Mouse (Mus musculus): Measurements from ENCODE around the gene Opcml. TPM values are rescaled to one million over a fixed set of nuclear protein-coding genes. Genes with fewer than 3 reads are reported as not detected.
A peak's percentile ranks its signal among the peaks of the same experiment; 100 is the strongest.

Gene Opcml
- polyA plus RNA-seq, 1 experiment: 43.6 TPM

- DNase-seq: peak in 1 of 2 experiments; percentile 48
- TF ChIP-seq CTCF (IDR thresholded peaks at IDR 0.05; ENCODE audit: borderline replicate concordance, insufficient read depth, low read depth, low read length) (no peak), POLR2A (IDR thresholded peaks at IDR 0.05; ENCODE audit: borderline replicate concordance, insufficient read depth, low read length) (no peak)
Measured at GRCm38 (mm10) chr9:28822466-28822865, 1031.9 kb downstream of the Opcml start.

GRCm38 (mm10) chr9:28825821-28826220 is 1035.2 kb downstream of the Opcml start:
- DNase-seq: no peak
- 89% methylated on average over 2 of the region's 2 CpGs for WGBS
- Histone ChIP-seq H3K4me1 (ENCODE audit: control insufficient read depth, insufficient read depth, low read length) (no peaks in the 10 kb centered on the region; the same call in 1 of the 2 replicates), H3K27me3 (ENCODE audit: control insufficient read depth, insufficient read depth, low read length) (no peaks in the 10 kb centered on the region), H3K4me3 (replicated peaks; ENCODE audit: insufficient read depth, low read depth, low read length) (no peak overlapping the region), H3K27ac (ENCODE audit: insufficient read depth, low read length) (no peak overlapping the region)
- no peak for TF ChIP-seq POLR2A (IDR thresholded peaks at IDR 0.05; ENCODE audit: borderline replicate concordance, insufficient read depth, low read length)
- TF ChIP-seq CTCF (IDR thresholded peaks at IDR 0.05; ENCODE audit: borderline replicate concordance, insufficient read depth, low read depth, low read length): no peak

More at GRCm38 (mm10) chr9:28822466-28822865, 1031.9 kb downstream of the Opcml start:
- 32% methylated on average over 5 of the region's 5 CpGs for WGBS
- Histone ChIP-seq H3K4me1 (ENCODE audit: control insufficient read depth, insufficient read depth, low read length) (no peaks in the 10 kb centered on the region; the same call in 1 of the 2 replicates), H3K27ac (ENCODE audit: insufficient read depth, low read length) (no peak overlapping the region), H3K27me3 (ENCODE audit: control insufficient read depth, insufficient read depth, low read length) (no peaks in the 10 kb centered on the region), H3K4me3 (replicated peaks; ENCODE audit: insufficient read depth, low read depth, low read length) (no peak overlapping the region)

- Histone ChIP-seq H3K27me3 (ENCODE audit: control insufficient read depth, insufficient read depth, low read length) (no peaks in the 10 kb centered on the region; the same call in 1 of the 2 replicates), H3K4me1 (ENCODE audit: control insufficient read depth, insufficient read depth, low read length) (no peaks in the 10 kb centered on the region), H3K27ac (ENCODE audit: insufficient read depth, low read length) (no peak overlapping the region), H3K4me3 (replicated peaks; ENCODE audit: insufficient read depth, low read depth, low read length) (no peak overlapping the region)
- TF ChIP-seq POLR2A (IDR thresholded peaks at IDR 0.05; ENCODE audit: borderline replicate concordance, insufficient read depth, low read length) (no peak), CTCF (IDR thresholded peaks at IDR 0.05; ENCODE audit: borderline replicate concordance, insufficient read depth, low read depth, low read length) (no peak)
- 71% methylated on average over 2 of the region's 2 CpGs for WGBS
- no peak for DNase-seq
Measured at GRCm38 (mm10) chr9:28845961-28846570, 1055.5 kb downstream of the Opcml start.

GRCm38 (mm10) chr9:28855826-28856225 is 1065.3 kb downstream of the Opcml start:
- Histone ChIP-seq H3K27ac (ENCODE audit: insufficient read depth, low read length) (no peak overlapping the region), H3K27me3 (ENCODE audit: control insufficient read depth, insufficient read depth, low read length) (no peaks in the 10 kb centered on the region), H3K4me1 (ENCODE audit: control insufficient read depth, insufficient read depth, low read length) (peaks cover 4% of the 10 kb centered on the region; the same call in 1 of the 2 replicates), H3K4me3 (replicated peaks; ENCODE audit: insufficient read depth, low read depth, low read length) (no peak overlapping the region)
- 28% methylated on average over 7 of the region's 7 CpGs for WGBS
- DNase-seq: peak in 1 of 2 experiments; percentile 57
- TF ChIP-seq CTCF (IDR thresholded peaks at IDR 0.05; ENCODE audit: borderline replicate concordance, insufficient read depth, low read depth, low read length) (no peak), POLR2A (IDR thresholded peaks at IDR 0.05; ENCODE audit: borderline replicate concordance, insufficient read depth, low read length) (no peak)

- no peak for DNase-seq
- no peak overlapping the region for H3K27ac ChIP-seq (ENCODE audit: insufficient read depth, low read length)
- H3K27me3 ChIP-seq (ENCODE audit: control insufficient read depth, insufficient read depth, low read length): no peaks in the 10 kb centered on the region
- TF ChIP-seq POLR2A (IDR thresholded peaks at IDR 0.05; ENCODE audit: borderline replicate concordance, insufficient read depth, low read length) (no peak), CTCF (IDR thresholded peaks at IDR 0.05; ENCODE audit: borderline replicate concordance, insufficient read depth, low read depth, low read length) (no peak)
- H3K4me1 ChIP-seq (ENCODE audit: control insufficient read depth, insufficient read depth, low read length): peaks cover 4% of the 10 kb centered on the region
- H3K4me3 ChIP-seq (replicated peaks; ENCODE audit: insufficient read depth, low read depth, low read length): no peak overlapping the region
- 67% methylated on average over 4 of the region's 4 CpGs for WGBS
Measured at GRCm38 (mm10) chr9:28861983-28862382, 1071.4 kb downstream of the Opcml start.

- Histone ChIP-seq H3K27me3 (ENCODE audit: control insufficient read depth, insufficient read depth, low read length) (no peaks in the 10 kb centered on the region), H3K4me1 (ENCODE audit: control insufficient read depth, insufficient read depth, low read length) (peaks cover 12% of the 10 kb centered on the region), H3K27ac (ENCODE audit: insufficient read depth, low read length) (peak overlapping the region; percentile 41), H3K4me3 (replicated peaks; ENCODE audit: insufficient read depth, low read depth, low read length) (no peak overlapping the region)
- DNase-seq: peak; percentile 70 to 76
- WGBS: 17% methylated on average over 3 of the region's 3 CpGs
- TF ChIP-seq CTCF (IDR thresholded peaks at IDR 0.05; ENCODE audit: borderline replicate concordance, insufficient read depth, low read depth, low read length) (no peak), POLR2A (IDR thresholded peaks at IDR 0.05; ENCODE audit: borderline replicate concordance, insufficient read depth, low read length) (no peak)
Measured at GRCm38 (mm10) chr9:28867256-28867655, 1076.7 kb downstream of the Opcml start.

- H3K27ac ChIP-seq (ENCODE audit: insufficient read depth, low read length): no peak overlapping the region
- no peak overlapping the region for H3K4me3 ChIP-seq (replicated peaks; ENCODE audit: insufficient read depth, low read depth, low read length)
- peaks cover 12% of the 10 kb centered on the region for H3K4me1 ChIP-seq (ENCODE audit: control insufficient read depth, insufficient read depth, low read length)
- no peak for DNase-seq
- H3K27me3 ChIP-seq (ENCODE audit: control insufficient read depth, insufficient read depth, low read length): no peaks in the 10 kb centered on the region
- 85% methylated on average over 1 of the region's 1 CpGs for WGBS
- no peak for TF ChIP-seq CTCF (IDR thresholded peaks at IDR 0.05; ENCODE audit: borderline replicate concordance, insufficient read depth, low read depth, low read length)
- TF ChIP-seq POLR2A (IDR thresholded peaks at IDR 0.05; ENCODE audit: borderline replicate concordance, insufficient read depth, low read length): no peak
Measured at GRCm38 (mm10) chr9:28870478-28870877, 1079.9 kb downstream of the Opcml start.

- DNase-seq: no peak
- TF ChIP-seq POLR2A (IDR thresholded peaks at IDR 0.05; ENCODE audit: borderline replicate concordance, insufficient read depth, low read length): no peak
- Histone ChIP-seq H3K4me3 (replicated peaks; ENCODE audit: insufficient read depth, low read depth, low read length) (no peak overlapping the region), H3K27me3 (ENCODE audit: control insufficient read depth, insufficient read depth, low read length) (no peaks in the 10 kb centered on the region), H3K27ac (ENCODE audit: insufficient read depth, low read length) (no peak overlapping the region), H3K4me1 (ENCODE audit: control insufficient read depth, insufficient read depth, low read length) (no peaks in the 10 kb centered on the region)
- 87% methylated on average over 1 of the region's 1 CpGs for WGBS
Measured at GRCm38 (mm10) chr9:28882566-28882965, 1092.0 kb downstream of the Opcml start.

Data from cerebellum, adult 2 months (tissue).